Mouse (Mus musculus) left cerebral cortex, adult 18-20 months (tissue): ENCODE measurements around the gene Bri3bp. TPM values are rescaled to one million over a fixed set of nuclear protein-coding genes. Genes with fewer than 3 reads are reported as not detected.
"Not testable (repeated sequence)": the region's sequence is repeated elsewhere in the genome, so short reads cannot be mapped to it uniquely, and the experiment has no call there.

ENCODE experiments used
- DNase-seq, 2 experiments: peaks; one replicate each; pipeline ENCODE4 v3.0.0; 2021 to 2022; ENCODE audit warnings: low spot score in 2 of 2, mixed read lengths in 1 of 2
- total RNA-seq, 2 experiments: library from RNA; stranded (reverse); gene quantifications; 2 replicates each; pipeline ENCODE4 v1.2.3; 2021

Bri3bp gene
- total RNA-seq, 2 experiments from 2014 or later = 91.8 to 96.3 TPM

DNA sequence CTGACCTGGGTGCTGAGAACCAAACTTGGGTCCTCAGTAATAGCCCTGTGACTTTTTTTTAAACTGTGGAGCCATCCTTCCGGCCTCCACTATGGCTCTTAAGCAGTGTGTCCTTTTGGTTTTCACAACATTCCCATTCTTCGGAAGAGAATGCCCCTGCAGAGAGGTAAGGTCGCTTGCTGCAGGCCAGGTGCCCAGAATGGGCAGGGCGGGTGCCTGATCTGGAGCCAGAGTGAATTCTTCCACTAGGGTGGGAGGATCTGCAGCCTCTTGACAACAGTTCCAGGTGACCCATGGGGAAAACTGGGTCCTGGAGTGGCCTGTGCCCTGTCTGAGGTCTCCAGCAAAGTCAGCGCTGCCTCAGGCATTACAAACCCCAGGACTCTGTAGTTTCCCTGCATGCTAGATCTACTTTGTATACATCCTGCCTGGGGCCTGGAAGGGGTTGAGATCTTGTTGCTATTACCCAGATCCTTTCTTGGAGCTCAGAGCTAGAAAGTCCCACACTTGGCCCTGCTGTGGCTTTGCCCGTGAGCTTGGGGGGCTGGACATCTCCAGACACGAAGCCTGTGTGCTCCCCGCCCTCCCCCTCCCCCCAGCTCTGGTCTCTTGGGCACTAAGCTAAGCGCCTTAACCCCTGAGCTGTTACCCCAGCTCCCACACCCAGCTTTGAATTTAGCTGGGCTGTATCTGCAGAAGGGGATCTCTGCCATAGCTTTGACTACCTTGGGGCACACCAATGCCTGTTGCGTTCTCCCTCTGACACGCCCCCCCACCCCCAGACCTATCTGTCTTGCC lies 39.3 kb downstream of the Bri3bp start:
- DNase-seq = no peak

DNA sequence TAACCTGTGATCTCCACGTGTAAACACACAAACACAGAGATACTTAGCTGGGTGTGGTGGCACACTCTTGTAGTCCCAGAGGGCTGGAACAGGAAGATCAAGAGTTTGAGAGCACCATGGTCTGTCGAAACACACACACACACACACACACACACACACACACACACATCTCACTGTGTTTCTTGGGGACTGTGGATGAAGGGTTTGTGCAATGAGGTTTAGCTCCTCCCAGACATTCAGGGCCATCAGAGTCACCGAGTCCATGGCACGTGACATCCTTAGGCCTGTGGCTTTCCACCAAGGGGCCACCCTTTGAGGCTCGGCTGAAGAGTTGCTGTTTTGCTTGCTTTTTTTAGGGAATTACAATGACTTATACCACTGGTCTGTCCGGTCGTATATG lies 41.1 kb downstream of the Bri3bp start:
- DNase-seq = no peak

DNA sequence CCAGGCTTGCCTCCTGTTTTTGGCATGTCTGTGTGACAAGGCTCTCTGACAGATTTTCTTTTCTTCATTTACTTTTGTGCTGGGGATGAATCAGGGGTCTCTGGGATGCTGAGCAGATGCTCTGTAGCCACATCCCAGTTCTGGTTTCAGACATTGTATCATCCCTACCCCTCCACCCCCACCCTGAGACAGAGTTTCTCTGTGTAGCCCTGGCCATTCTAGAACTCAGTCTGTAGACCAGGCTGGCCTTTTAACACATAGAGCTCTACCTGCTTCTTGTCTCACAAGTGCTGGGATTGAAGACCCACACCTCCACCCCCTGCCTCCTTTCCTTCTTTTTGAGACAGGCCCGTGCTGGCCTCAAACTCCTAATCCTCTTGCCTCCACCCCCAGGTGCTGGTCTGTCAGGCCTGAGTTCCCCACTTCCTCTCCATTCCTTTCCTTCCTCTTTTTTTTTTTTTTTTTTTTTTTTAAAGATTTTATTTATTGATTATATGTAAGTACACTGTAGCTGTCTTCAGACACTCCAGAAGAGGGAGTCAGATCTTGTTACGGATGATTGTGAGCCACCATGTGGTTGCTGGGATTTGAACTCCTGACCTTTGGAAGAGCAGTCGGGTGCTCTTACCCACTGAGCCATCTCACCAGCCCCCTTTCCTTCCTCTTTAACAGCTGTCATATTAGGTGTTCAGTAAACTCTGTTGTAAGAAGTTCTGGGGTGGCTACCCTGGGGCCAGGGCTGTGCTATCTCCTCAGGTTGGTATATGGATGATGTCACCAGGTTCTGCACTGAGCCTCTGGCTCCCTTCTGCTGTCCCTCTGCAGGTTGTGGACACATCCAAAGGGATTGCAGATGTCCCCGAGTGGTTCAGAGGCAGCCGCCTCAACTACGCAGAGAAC lies 42.6 kb downstream of the Bri3bp start:
- DNase-seq = no peak

DNA sequence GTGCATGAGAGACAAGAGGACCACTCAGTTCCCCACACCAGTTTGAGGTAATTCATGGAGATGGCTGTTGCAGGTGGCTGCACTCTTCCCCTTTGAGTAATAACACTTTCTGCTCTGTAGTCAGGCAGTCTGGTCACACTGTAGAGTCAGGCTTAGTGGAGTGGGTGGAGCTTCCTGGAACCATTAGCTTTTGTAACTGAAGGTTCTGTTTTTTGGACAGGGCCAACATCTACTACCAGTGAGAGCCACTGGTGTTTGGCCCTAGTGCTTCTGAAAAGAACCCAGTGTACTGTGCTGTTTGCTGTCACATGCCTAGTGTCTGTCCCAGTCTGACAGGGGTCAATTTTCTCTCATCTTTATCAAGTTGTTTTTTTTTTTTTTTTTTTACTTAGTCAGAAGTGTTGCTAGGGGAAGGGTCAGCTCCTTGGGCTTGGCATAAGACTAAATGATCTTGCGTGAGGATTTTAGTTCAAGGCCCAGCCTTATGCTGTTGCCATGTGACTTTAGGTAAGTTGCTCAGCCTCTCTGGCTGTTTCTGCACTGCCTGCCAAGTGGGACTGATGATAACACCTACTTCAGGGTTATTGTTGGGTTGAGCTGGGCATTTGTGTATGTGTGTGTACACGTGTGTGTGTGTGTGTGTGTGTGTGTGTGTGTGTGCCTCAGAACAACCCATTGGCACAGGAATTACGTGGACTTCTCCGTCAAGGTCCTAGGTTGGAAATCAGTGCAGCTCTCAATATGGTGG lies 43.8 kb downstream of the Bri3bp start:
- no peak for DNase-seq

DNA sequence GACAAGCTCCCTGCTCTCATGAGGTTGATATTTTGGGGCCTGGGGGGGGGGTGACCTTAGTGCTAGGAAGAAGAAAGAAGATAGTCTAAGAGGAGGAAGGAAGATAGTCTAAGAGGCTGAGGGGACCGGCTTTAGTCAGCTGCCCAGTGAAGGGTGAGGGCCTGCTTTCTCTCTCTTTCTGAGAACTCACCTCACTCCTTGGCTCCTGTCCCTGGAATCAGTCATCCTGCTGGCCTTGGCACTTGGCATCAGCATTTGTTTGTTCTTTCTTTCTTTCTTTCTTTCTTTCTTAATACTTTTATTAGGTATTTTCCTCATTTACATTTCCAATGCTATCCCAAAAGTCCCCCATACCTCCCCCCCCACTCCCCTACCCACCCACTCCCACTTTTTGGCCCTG lies 44.7 kb downstream of the Bri3bp start:
- no peak for DNase-seq

DNA sequence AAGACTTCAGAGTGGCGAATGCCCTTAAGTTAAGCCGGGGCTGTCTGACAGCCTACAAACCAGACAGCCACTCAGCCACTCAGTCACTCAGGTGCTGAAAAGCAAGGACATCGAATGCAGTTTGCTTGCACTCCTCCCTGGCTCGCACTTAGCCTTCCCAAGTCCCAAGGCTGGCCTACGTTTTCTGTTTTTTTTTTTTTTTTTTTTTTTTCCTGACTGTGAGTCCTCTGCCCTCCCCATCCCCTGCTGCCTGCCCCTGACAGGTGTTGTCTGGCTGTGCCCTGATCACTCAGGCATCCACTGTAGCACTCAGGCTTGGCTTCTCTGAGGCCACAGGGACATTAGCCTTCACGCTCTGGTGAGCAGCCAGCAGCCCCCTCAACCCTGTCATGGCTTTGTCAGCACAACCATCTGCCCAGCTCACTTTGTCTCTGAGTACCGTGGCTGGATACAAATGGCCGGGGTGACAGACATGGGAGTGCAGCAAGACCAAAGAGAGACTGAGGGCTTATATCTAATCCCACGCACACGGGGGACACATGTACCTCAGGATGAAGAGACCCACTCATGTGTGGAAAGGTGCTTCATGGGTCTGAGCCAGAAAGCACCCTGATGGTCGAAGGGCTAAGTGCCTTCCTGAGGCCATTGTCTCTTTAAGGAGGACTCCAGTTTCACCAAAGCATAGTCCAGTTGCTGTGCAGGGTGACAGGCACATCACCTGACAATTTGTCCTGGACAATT lies 46.2 kb downstream of the Bri3bp start:
- no peak for DNase-seq

DNA sequence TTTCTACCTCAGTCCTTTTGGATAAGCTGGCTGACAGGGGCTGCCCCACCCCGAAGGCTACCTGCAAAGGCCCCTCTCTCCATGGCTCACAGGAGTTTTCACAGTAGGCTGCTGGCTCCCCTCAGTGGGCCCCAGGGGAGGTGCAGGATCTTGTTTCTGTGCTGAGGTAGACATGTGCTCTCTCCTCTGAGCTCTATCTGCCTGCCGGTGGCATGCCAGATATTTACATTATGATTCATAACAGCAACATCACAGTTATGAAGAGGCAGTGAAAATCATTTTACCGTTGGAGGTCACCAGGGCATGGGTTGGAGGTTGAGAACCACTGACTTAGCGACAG lies 46.7 kb downstream of the Bri3bp start:
- DNase-seq = no peak

DNA sequence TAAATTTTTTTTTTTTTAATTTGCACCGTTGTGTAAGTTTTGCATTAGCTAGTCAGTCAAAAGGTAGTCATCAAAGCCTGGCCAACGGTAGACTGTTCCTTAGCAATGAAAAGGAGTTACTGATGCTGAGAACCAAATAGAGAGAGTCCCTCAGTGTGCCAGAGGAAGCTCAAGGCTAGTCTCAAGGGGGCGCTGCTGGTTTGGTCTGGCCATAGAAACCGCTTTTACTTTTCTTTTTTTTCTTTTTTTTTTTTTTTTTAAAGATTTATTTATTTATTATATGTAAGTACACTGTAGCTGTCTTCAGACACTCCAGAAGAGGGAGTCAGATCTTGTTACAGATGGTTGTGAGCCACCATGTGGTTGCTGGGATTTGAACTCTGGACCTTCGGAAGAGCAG lies 47.6 kb downstream of the Bri3bp start:
- DNase-seq = not testable (repeated sequence)

DNA sequence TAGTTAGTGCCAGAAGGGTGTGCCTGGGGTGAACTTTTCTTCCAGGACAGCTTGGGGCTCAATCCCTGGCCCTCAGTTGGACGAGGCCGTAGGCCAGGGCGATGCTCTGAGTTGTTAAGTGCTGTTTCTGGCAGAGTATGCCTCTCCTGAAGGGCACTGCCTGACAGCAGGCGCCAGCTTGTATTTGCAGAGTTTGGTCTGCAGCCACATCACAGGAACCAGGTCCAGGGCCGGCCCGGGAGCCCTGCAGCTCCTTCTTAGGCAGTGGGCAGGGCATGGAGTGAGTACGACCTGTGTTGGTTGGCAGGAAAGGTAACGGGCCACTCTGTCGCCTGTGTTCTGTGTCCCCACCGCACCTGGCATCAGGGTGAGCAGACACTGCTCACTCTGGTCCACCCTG lies 49.7 kb downstream of the Bri3bp start:
- DNase-seq = no peak

DNA sequence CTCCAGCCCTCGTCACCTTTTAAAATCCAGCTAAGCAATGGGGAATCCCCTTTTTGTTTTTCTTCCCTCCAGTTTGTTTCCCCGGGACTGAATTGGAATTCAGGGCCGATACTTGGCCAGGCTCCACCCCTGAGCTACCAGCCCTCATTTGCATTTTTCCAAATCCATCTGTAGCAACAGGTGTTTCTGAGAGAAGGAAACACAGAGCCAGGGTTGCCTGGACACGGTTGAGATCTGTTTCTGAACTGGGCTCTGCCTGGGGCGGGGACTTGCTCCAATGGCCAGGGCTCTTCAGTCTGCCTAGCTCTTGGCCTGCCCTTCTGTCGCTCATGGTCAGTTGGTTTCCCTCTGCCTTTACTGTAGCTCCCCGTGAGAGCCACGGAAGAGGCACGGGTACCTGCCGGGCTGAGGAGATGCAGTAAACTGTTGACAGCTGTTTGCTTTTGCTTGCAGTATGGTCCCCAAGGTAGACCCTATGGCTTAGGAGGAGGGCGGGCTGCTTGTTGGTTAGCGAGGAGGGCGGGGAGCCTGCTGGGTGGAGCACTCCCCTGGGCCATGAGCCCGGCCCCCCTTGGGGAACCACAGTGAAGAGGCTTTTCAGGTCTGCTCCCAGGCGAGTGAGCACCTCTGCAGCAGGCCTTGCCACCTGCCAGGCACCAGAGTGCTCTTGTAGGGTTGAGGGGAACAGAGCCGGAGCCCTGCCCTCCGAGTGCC lies 51.2 kb downstream of the Bri3bp start:
- no peak for DNase-seq

DNA sequence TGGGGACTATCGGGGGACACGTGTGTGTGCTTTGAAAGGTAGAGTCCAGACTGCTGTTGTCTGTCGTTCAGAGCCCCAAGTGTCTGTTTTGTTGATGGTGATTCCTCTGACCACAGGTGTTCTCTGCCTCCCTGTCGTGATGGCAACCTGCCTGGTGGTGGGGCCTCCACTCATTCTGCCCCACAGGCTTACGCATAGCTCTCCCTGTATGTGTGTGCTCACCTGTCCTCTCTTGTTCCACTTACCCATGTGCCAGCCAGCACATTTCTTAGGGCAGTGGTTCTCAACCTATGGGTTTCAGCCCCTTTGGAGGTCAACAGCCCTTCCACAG lies 51.7 kb downstream of the Bri3bp start:
- DNase-seq = no peak

DNA sequence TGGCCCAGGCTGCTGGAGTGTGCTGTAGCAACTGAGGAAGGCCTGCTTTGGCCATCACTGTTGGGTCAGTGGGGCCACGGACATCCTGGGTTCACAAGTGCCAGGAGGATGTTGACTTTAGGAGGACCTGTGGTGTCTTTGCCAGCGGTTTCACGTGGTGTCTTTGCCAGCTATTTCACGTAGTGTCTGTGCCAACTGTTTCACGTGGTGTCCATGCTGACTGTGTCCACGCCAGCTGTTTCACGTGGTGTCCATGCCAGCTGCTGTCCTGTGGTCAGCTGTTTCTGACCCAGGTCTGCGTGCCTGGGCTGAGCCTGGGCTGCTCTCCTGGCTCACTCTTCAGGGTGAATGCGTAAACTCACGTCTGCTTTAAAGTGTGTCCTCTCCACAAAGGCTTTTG lies 54.3 kb downstream of the Bri3bp start:
- no peak for DNase-seq

DNA sequence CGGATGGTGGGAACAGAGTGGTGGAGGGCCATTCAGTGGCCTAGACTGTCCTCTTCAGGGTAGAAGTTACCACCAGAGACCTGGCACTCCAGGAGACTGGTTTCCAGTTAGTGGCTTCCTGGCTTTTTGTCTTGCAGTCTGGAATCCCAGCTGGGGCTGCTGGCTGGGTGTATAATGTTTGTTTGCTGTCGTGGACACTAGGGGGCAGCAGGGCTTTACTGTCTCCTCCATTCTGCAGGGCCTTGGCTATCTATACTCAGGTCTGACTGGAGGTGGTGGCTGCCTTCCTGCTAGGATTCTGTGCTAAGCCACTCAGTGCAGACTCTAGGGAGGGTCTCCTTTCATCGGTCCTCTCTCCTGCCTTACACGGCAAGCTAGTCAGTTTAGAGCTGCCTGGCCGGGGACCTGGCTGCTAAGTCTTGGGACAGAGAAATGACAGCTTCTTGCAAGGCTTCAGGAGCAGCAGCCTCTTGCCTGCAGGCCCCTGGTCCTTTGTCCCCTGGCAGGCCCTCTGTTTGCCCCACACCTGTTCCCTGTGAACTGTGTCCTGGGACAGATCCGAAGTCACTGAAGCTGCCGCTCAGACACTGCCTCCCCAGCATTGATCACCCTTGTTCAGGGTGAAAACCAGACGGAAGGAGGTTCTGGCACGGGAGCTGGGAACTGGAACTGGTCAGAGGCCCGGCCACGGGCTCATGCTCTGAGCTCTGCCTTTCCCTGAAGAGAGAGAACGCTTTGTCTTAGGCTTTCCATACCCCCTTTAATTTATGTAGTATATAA lies 56.6 kb downstream of the Bri3bp start:
- peak; percentile 84 to 86 for DNase-seq

DNA sequence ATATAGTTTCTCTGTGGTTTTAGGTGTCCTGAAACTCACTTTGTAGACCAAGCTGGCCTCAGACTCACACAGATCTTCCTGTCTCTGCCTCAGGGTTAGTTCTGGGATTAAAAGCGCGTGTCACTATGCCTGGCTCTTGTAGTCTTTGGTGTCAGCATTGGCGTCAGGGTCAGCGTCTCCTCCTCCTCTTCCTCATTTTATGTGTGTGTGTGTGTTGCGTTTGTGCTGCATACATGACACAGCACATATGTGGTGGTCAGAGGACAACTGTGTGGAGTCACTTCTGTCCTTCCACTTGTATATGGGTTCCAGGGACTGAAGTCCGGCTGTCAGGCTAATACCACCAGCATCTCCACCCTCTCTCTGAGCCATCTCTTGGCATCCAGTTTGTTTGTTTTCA lies 60.1 kb downstream of the Bri3bp start:
- DNase-seq = no peak

DNA sequence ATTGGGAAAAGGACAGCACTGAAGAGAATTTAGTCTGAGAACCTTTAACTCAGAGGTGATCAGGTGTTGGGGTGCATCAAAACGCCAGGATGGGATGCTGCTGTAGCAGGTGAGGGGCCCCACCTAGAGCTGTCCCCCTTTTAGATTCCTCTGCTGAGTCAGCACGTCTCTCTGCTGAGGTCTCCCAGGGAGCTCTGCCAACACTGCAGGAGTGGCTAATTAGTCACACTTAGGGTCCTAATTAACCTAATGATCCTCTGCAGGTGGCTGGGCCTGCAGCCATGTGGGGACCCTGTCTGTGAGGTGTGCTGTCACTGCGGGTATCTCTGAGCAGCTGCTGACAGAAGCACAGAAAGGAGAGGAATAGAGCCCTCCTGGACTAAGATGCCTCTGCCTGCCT lies 60.8 kb downstream of the Bri3bp start:
- no peak for DNase-seq

DNA sequence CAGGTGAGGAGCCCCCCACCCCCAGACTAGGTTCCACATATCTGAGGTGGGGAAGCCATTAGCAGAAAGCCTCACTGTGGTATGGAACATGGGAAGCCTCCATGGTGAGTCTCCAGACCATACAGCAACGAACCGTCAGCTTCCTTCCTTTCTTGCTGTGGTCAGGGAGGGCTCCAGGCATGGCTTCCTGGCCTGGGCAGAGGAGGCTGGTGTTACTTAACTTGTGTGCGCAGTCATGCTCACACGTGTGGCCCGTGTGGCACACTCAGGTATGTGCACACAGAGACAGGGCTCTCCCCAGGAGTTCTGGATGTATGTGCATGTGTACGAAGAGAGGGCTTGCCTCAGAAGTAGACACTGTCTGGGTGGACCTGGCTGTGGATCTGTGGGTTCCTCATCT lies 62.3 kb downstream of the Bri3bp start:
- no peak for DNase-seq

DNA sequence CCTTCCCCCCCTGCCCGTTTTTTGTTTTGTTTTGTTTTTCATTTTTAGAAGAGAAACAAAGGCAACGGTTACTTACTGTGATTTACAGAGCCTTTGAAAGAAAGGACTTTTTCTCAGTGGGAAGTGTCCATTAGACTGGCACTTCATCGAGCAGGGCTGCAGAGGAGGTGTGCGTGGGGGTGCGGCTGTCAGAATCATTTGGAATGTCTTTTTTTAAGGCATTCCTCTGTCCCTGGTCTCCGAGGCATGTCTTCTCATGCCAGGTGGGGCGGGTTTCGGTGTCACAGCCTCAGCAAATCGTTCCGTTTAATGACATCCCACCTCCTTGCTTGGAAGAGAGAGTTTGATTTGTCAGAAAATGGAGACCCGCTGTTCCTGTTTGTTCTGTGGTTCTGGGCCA lies 63.3 kb downstream of the Bri3bp start:
- DNase-seq = peak in 1 of 2 experiments; percentile 67

DNA sequence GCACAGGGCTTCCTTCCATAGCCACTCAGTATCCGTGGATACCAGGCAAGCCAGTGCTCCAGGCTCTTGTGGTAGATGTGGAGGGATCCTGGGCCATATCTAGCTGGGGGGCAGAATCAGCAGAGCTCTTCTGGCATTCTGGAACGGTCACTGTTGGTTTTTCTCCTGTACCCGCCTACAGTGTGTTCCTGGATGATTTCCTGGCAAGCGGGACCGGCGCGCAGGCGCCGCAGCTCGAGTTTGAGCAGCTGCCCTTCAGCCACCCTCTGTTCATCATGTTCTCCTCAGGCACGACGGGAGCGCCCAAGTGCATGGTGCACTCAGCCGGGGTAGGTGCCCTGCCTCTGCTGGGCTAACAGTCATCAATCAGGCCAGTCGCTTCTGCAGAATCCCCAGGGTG lies 64.6 kb downstream of the Bri3bp start:
- DNase-seq = peak; percentile 60 to 75

DNA sequence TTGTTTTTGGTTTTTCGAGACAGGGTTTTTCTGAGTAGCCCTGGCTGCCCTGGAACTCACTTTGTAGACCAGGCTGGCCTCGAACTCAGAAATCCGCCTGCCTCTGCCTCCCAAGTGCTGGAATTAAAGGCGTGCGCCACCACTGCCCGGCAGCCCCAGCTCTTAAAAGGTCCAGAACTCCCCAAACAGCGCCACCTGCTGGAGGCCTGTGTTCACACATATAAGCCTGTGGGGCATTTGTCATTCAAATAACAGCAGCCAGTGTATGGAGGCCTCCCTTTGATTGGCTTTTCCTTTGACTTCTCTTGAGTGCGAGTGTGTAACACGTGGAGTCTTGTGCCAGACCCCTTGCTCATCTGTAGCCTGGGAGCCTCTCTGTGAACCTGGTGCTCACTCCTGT lies 66.2 kb downstream of the Bri3bp start:
- DNase-seq = no peak

DNA sequence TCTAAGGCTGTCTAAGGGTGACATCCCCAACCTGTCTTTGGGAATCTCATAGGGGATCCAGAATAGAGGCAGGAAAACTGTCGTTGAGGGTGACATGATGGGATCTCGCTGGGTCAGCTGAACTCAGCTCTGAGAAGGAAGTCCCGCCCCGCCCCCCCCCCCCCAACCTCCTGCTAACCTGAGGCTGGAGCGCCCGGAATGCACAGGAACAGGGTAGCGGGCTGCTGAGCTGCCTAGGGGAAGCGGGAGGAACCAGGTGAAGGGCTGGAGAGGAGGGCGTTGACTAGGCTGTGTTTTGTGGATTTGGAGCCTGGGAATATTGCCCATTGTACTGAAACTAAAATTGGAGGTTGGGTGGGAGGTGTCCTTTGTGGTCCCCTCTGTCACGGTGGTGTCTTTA lies 66.6 kb downstream of the Bri3bp start:
- no peak for DNase-seq
